Comparison of ENCODE assay signal across 19 mouse cellular contexts in genomic region chr8:110756196-110756595, GRCm38 (mm10). TPM values are rescaled to one million over a fixed set of nuclear protein-coding genes. Genes with fewer than 3 reads are reported as not detected.
"Had no signal": no experiment of that assay in that cellular context is flagged by ENCODE, and none has a peak within 500 bp of the region (broad histone marks: within the 10 kb centered on the region; RNA-seq: fewer than 3 reads in every experiment).

No protein-coding gene starts in this region.

- H3K27ac ChIP-seq: liver, embryonic 13.5 days; midbrain, embryonic 12.5 days; midbrain, embryonic 15.5 days; neural tube, embryonic 13.5 days had no signal

- H3K4me1 ChIP-seq: midbrain, embryonic 12.5 days; midbrain, embryonic 15.5 days had no signal

- H3K4me3 ChIP-seq: kidney, embryonic 15.5 days; liver, embryonic 13.5 days; midbrain, embryonic 12.5 days; midbrain, embryonic 15.5 days; myocyte; neural tube, embryonic 13.5 days had no signal

- DNase-seq: kidney, adult 8-10 months; kidney, postnatal 10 days; kidney, postnatal 4 days; liver, embryonic 13.5 days; lung, adult 2 months; lung, postnatal 14 days; lung, postnatal 4 days; thymus, adult 18-20 months; thymus, postnatal 36 days had no signal

RNA-seq across cellular contexts. Expression of gene Il34, which starts 49.5 kb away (rescaled TPM):
- total RNA-seq: megakaryocyte progenitor cell, adult 5-6 weeks; megakaryocyte-erythroid progenitor cell, adult 5-6 weeks; monocyte, adult 5-6 weeks; neutrophil, adult 5-6 weeks had no signal
- polyA plus RNA-seq: limb, embryonic 11.5 days had no signal
